Mouse (Mus musculus) liver, embryonic 14 days (tissue): ENCODE measurements around the gene Rdh5. TPM values are rescaled to one million over a fixed set of nuclear protein-coding genes. Genes with fewer than 3 reads are reported as not detected.

Experiments
- polyA plus RNA-seq: library from polyadenylated mRNA; depleted of rRNA; stranded (reverse); fragments of >200 nt; gene quantifications from 2 replicates; pipeline ENCODE4 v1.2.3, GENCODE M21; 2012; rRNA removed

The Rdh5 gene
- polyA plus RNA-seq = 10.1 and 12.0 TPM in 2 replicates

GRCm38 (mm10) chr10:128922822-128923012 is at the start of gene Rdh5:
TSS of gene Rdh5 (minus strand) at chr10:128922888.

GRCm38 (mm10) chr10:128960590-128961584 is 38.2 kb upstream of the Rdh5 start, which contains the start of gene Mettl7b:
TSS of gene Mettl7b (minus strand) at chr10:128960988.

GRCm38 (mm10) chr10:128933574-128933973 is 10.9 kb upstream of the Rdh5 start, which contains the start of gene Itga7:
TSS of gene Itga7 (plus strand) at chr10:128933818.

GRCm38 (mm10) chr10:128923935-128924334 is 1.2 kb upstream of the Rdh5 start, which contains the start of gene Bloc1s1:
TSS of gene Bloc1s1 (minus strand) at chr10:128924035.

GRCm38 (mm10) chr10:128900698-128901097 is 22.0 kb downstream of the Rdh5 start, which contains the start of gene Cd63:
TSS of gene Cd63 (plus strand) at chr10:128900989.

GRCm38 (mm10) chr10:128891296-128892094 is 31.2 kb downstream of the Rdh5 start, which contains the start of gene Gdf11:
TSS of gene Gdf11 (minus strand) at chr10:128891718.

Other genes starting within 250 kb of the Rdh5 start
- gene Suox, start 248.8 kb downstream of the Rdh5 start, polyA plus RNA-seq = 7.1 and 8.4 TPM in 2 replicates
- gene Rab5b, start 226.6 kb downstream of the Rdh5 start, polyA plus RNA-seq = 18.4 and 20.3 TPM in 2 replicates
- gene Pmel, start 218.7 kb downstream of the Rdh5 start, polyA plus RNA-seq = 0.24 and 0.29 TPM in 2 replicates
- gene Cdk2, start 217.9 kb downstream of the Rdh5 start, polyA plus RNA-seq = 37.4 and 45.7 TPM in 2 replicates
- gene Dgka, start 178.0 kb downstream of the Rdh5 start, polyA plus RNA-seq = 1.6 and 1.8 TPM in 2 replicates
- 18.7 and 21.6 TPM in 2 replicates for gene Pym1, start 175.0 kb downstream of the Rdh5 start, polyA plus RNA-seq
- gene Mmp19, start 132.0 kb downstream of the Rdh5 start, polyA plus RNA-seq = 7.4 and 9.2 TPM in 2 replicates
- 5.6 and 7.6 TPM in 2 replicates for gene Dnajc14, start 118.8 kb downstream of the Rdh5 start, polyA plus RNA-seq
- gene Tmem198b, start 118.5 kb downstream of the Rdh5 start, polyA plus RNA-seq = 2.0 and 2.3 TPM in 2 replicates
- 77.4 and 83.9 TPM in 2 replicates for gene Sarnp, start 105.6 kb downstream of the Rdh5 start, polyA plus RNA-seq
- 43.0 and 48.9 TPM in 2 replicates for gene Ormdl2, start 101.2 kb downstream of the Rdh5 start, polyA plus RNA-seq
- gene Gdf11, start 31.2 kb downstream of the Rdh5 start, polyA plus RNA-seq = 0.41 and 0.44 TPM in 2 replicates
- 31.3 TPM in 2 replicates for gene Cd63, start 21.9 kb downstream of the Rdh5 start, polyA plus RNA-seq
- gene Bloc1s1, start 1.1 kb upstream of the Rdh5 start, polyA plus RNA-seq = 91.9 and 94.0 TPM in 2 replicates
- gene Itga7, start 10.9 kb upstream of the Rdh5 start, polyA plus RNA-seq = 0.12 and 0.69 TPM in 2 replicates
- gene Mettl7b, start 38.1 kb upstream of the Rdh5 start, polyA plus RNA-seq = 0.02 TPM in 2 replicates
- gene Olfr9, start 66.5 kb upstream of the Rdh5 start, polyA plus RNA-seq = not detected in 2 replicates
- not detected in 2 replicates for gene Olfr763, start 87.9 kb upstream of the Rdh5 start, polyA plus RNA-seq
- not detected in 2 replicates for gene Olfr764-ps1, start 117.0 kb upstream of the Rdh5 start, polyA plus RNA-seq
- not detected in 2 replicates for gene Olfr765, start 127.1 kb upstream of the Rdh5 start, polyA plus RNA-seq
- not detected in 2 replicates for gene Olfr766-ps1, start 146.1 kb upstream of the Rdh5 start, polyA plus RNA-seq
- not detected in 2 replicates for gene Olfr767, start 160.0 kb upstream of the Rdh5 start, polyA plus RNA-seq
- not detected in 2 replicates for gene Olfr768, start 176.5 kb upstream of the Rdh5 start, polyA plus RNA-seq
- not detected in 2 replicates for gene Olfr769, start 195.0 kb upstream of the Rdh5 start, polyA plus RNA-seq
- gene Olfr770, start 216.1 kb upstream of the Rdh5 start, polyA plus RNA-seq = not detected in 2 replicates
- not detected in 2 replicates for gene Olfr771, start 241.9 kb upstream of the Rdh5 start, polyA plus RNA-seq